Mouse (Mus musculus): ENCODE results near the gene Actr3b. TPM values are rescaled to one million over a fixed set of nuclear protein-coding genes. Genes with fewer than 3 reads are reported as not detected.
"Not testable (repeated sequence)": the region's sequence is repeated elsewhere in the genome, so short reads cannot be mapped to it uniquely, and the experiment has no call there.

The Actr3b gene
- polyA plus RNA-seq, 1 experiment from 2014 or later = 0.53 TPM

GRCm38 (mm10) chr5:25735861-25736260 is 23.9 kb upstream of the Actr3b start:
- Histone ChIP-seq H3K4me2 (replicated peaks; ENCODE audit: low read depth, low read length) (no peak overlapping the region), H3K36me3 (ENCODE audit: insufficient read depth, low read length) (no peaks in the 10 kb centered on the region), H3K9me3 (ENCODE audit: low read length) (no peaks in the 10 kb centered on the region), H3K4me3 (ENCODE audit: low read depth, low read length) (no peak overlapping the region), H3K27ac (ENCODE audit: low read length) (no peak overlapping the region), H3K4me1 (ENCODE audit: insufficient read depth, low read depth, low read length) (no peaks in the 10 kb centered on the region), H3K9ac (replicated peaks; ENCODE audit: low read depth) (no peak overlapping the region), H3K27me3 (replicated peaks; ENCODE audit: insufficient read depth, low read length) (no peaks in the 10 kb centered on the region)
- WGBS = 83% methylated on average over 2 of the region's 2 CpGs
- no peak for TF ChIP-seq EP300 (IDR thresholded peaks at IDR 0.05)
- no peak for TF ChIP-seq CTCF (IDR thresholded peaks at IDR 0.05)
- ATAC-seq = no peak
- DNase-seq (ENCODE audit: low spot score) = no peak

DNA sequence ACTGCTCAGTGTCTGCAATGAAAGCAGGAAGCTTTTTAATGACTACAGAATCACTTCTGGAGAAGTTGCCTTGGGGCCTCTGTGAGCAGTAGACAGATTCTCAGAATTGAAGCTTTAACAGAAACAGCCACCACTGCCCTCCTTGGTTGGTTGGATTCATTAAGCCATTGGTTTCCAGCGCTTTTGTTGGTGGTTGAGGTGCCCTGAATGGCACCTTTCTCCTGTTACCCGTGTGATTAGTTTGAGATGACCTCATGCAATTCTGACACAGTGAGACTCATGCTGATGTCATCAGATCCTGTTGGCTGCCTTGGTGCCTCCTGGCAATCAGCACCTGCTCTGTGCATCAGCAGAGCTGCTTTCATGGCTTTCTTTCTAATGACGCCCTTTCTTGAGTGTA is 21.3 kb upstream of the Actr3b start:
- Histone ChIP-seq H3K27me3 (replicated peaks; ENCODE audit: insufficient read depth, low read length) (no peaks in the 10 kb centered on the region), H3K4me3 (ENCODE audit: low read depth, low read length) (no peak overlapping the region), H3K9me3 (ENCODE audit: low read length) (no peaks in the 10 kb centered on the region), H3K9ac (replicated peaks; ENCODE audit: low read depth) (no peak overlapping the region), H3K4me1 (ENCODE audit: insufficient read depth, low read depth, low read length) (no peaks in the 10 kb centered on the region), H3K4me2 (replicated peaks; ENCODE audit: low read depth, low read length) (no peak overlapping the region), H3K27ac (ENCODE audit: low read length) (no peak overlapping the region), H3K36me3 (ENCODE audit: insufficient read depth, low read length) (no peaks in the 10 kb centered on the region)
- ATAC-seq (no peak), DNase-seq (ENCODE audit: low spot score) (no peak)
- 56% methylated on average over 3 of the region's 3 CpGs for WGBS
- no peak for TF ChIP-seq EP300 (IDR thresholded peaks at IDR 0.05)
- TF ChIP-seq CTCF (IDR thresholded peaks at IDR 0.05) = no peak

- H3K9ac ChIP-seq (replicated peaks; ENCODE audit: low read depth); DNase-seq (ENCODE audit: low spot score); H3K9me3 ChIP-seq (ENCODE audit: low read length); H3K4me2 ChIP-seq (replicated peaks; ENCODE audit: low read depth, low read length); H3K27me3 ChIP-seq (replicated peaks; ENCODE audit: insufficient read depth, low read length); H3K36me3 ChIP-seq (ENCODE audit: insufficient read depth, low read length); H3K4me1 ChIP-seq (ENCODE audit: insufficient read depth, low read depth, low read length); ATAC-seq; H3K27ac ChIP-seq (ENCODE audit: low read length); H3K4me3 ChIP-seq (ENCODE audit: low read depth, low read length): not testable (repeated sequence)
- 85% methylated on average over 1 of the region's 1 CpGs for WGBS
Observed at GRCm38 (mm10) chr5:25738902-25739301, 20.9 kb upstream of the Actr3b start.

GRCm38 (mm10) chr5:25747904-25748303 is 11.9 kb upstream of the Actr3b start:
- no peaks in the 10 kb centered on the region for H3K36me3 ChIP-seq (ENCODE audit: insufficient read depth, low read length)
- no peak overlapping the region for H3K27ac ChIP-seq (ENCODE audit: low read length)
- no peaks in the 10 kb centered on the region for H3K4me1 ChIP-seq (ENCODE audit: insufficient read depth, low read depth, low read length)
- H3K9me3 ChIP-seq (ENCODE audit: low read length) = no peaks in the 10 kb centered on the region
- TF ChIP-seq CTCF (IDR thresholded peaks at IDR 0.05) = no peak
- no peak for TF ChIP-seq EP300 (IDR thresholded peaks at IDR 0.05)
- H3K4me2 ChIP-seq (replicated peaks; ENCODE audit: low read depth, low read length) = no peak overlapping the region
- H3K9ac ChIP-seq (replicated peaks; ENCODE audit: low read depth) = no peak overlapping the region
- no peaks in the 10 kb centered on the region for H3K27me3 ChIP-seq (replicated peaks; ENCODE audit: insufficient read depth, low read length)
- no peak overlapping the region for H3K4me3 ChIP-seq (ENCODE audit: low read depth, low read length)
- ATAC-seq = no peak
- DNase-seq (ENCODE audit: low spot score) = no peak

DNA sequence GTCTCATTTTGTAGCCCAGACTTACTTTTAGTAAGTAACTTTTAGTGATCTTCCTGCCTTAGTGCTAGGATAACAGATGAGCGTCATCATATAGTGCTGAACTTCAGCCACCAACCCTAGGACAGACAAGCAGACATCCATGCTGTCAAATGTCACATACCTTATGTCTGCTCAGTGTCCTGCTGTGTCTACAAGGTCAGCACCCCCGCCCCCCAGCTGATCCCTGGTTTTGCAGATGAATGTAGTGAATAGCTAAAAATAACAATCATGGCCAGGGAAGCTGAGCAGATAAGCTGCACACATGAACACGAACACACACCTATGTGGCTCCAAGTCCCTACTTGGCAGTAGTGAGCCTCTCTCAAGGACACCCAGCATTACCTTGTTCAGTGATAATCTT is 11.2 kb upstream of the Actr3b start:
- H3K4me2 ChIP-seq (replicated peaks; ENCODE audit: low read depth, low read length) = no peak overlapping the region
- 64% methylated on average over 3 of the region's 3 CpGs for WGBS

DNA sequence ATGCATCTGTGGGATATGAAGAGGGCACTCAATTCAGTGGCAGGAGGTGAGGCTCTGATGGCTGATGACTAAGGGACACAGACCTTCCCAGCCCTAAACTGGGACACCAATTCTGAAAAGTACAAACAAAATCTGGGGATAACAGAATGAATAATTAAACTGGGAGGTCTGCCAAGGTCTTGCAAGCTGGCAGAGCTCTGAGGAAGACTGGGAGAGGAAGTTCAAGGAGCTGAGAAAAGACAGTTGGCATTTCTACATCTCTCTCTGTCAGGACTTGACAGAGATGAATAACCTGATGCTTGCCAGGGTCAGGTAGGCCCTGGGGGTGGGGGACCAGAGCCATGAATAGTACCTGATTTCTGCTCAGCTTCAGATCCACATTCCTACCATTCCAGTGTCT is 8.2 kb upstream of the Actr3b start:
- Histone ChIP-seq H3K4me2 (replicated peaks; ENCODE audit: low read depth, low read length) (no peak overlapping the region), H3K36me3 (ENCODE audit: insufficient read depth, low read length) (no peaks in the 10 kb centered on the region), H3K9me3 (ENCODE audit: low read length) (no peaks in the 10 kb centered on the region), H3K9ac (replicated peaks; ENCODE audit: low read depth) (no peak overlapping the region), H3K4me1 (ENCODE audit: insufficient read depth, low read depth, low read length) (no peaks in the 10 kb centered on the region), H3K27ac (ENCODE audit: low read length) (no peak overlapping the region), H3K27me3 (replicated peaks; ENCODE audit: insufficient read depth, low read length) (no peaks in the 10 kb centered on the region), H3K4me3 (ENCODE audit: low read depth, low read length) (no peak overlapping the region)
- TF ChIP-seq CTCF (IDR thresholded peaks at IDR 0.05) = no peak
- TF ChIP-seq EP300 (IDR thresholded peaks at IDR 0.05) = no peak
- ATAC-seq = no peak
- no peak for DNase-seq (ENCODE audit: low spot score)

More for the DNA sequence above, 11.2 kb upstream of the Actr3b start:
- Histone ChIP-seq H3K4me3 (ENCODE audit: low read depth, low read length) (no peak overlapping the region), H3K9me3 (ENCODE audit: low read length) (no peaks in the 10 kb centered on the region), H3K36me3 (ENCODE audit: insufficient read depth, low read length) (no peaks in the 10 kb centered on the region), H3K27ac (ENCODE audit: low read length) (no peak overlapping the region), H3K9ac (replicated peaks; ENCODE audit: low read depth) (no peak overlapping the region), H3K4me1 (ENCODE audit: insufficient read depth, low read depth, low read length) (no peaks in the 10 kb centered on the region), H3K27me3 (replicated peaks; ENCODE audit: insufficient read depth, low read length) (no peaks in the 10 kb centered on the region)
- DNase-seq (ENCODE audit: low spot score) = no peak
- TF ChIP-seq EP300 (IDR thresholded peaks at IDR 0.05) (no peak), CTCF (IDR thresholded peaks at IDR 0.05) (no peak)
- no peak for ATAC-seq

DNA sequence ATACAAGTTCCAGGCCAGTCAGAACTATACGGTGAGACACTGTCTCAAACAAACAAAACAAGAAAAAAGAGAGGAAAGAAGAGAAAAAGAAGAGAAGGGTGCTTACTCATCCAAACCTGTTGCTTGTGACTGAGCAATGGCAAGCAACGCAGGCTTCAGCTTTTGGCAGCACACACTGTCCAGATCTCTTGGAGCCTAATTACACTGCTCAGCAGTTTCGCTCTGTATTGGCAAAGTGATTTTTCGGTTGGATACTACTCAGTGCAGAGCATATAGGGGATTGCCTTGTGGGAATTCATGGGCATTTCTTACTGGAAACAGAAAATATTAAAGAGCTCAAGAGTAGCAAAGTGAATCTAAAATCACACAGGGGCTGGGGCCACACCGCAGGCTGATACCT is 6.9 kb upstream of the Actr3b start:
- Histone ChIP-seq H3K27ac (ENCODE audit: low read length) (no peak overlapping the region), H3K36me3 (ENCODE audit: insufficient read depth, low read length) (no peaks in the 10 kb centered on the region), H3K9me3 (ENCODE audit: low read length) (no peaks in the 10 kb centered on the region), H3K4me3 (ENCODE audit: low read depth, low read length) (no peak overlapping the region), H3K4me2 (replicated peaks; ENCODE audit: low read depth, low read length) (no peak overlapping the region), H3K27me3 (replicated peaks; ENCODE audit: insufficient read depth, low read length) (no peaks in the 10 kb centered on the region), H3K4me1 (ENCODE audit: insufficient read depth, low read depth, low read length) (no peaks in the 10 kb centered on the region), H3K9ac (replicated peaks; ENCODE audit: low read depth) (no peak overlapping the region)
- WGBS = 69% methylated on average over 5 of the region's 5 CpGs
- peak; percentile 65 for DNase-seq (ENCODE audit: low spot score)
- ATAC-seq = peak; percentile 74; the same call in 1 of the 2 replicates
- TF ChIP-seq CTCF (IDR thresholded peaks at IDR 0.05) = no peak
- no peak for TF ChIP-seq EP300 (IDR thresholded peaks at IDR 0.05)
